Mouse (Mus musculus) forebrain, embryonic 12.5 days (tissue): ENCODE data around the gene Isx. TPM values are rescaled to one million over a fixed set of nuclear protein-coding genes. Genes with fewer than 3 reads are reported as not detected.
A peak's percentile ranks its signal among the peaks of the same experiment; 100 is the strongest.

Source experiments
- ATAC-seq: fragments of 200-750 bp; cut with Nextera tagmentation; 2 replicates; pipeline ENCODE4 v1.8.0; 2017; ENCODE audit warnings: moderate TSS enrichment; ENCODE audit not compliant: low FRiP score
- H3K27ac ChIP-seq: fragments of 300-500 bp; sonication (generic); 2 replicates; pipeline ENCODE4 v1.5.1; 2016; ENCODE audit warnings: mild to moderate bottlenecking
- H3K27me3 ChIP-seq: fragments of 300-500 bp; sonication (generic); 2 replicates; pipeline ENCODE4 v1.6.1; 2016; ENCODE audit warnings: mild to moderate bottlenecking
- H3K36me3 ChIP-seq: fragments of 300-500 bp; sonication (generic); replicated peaks from 2 replicates; pipeline ENCODE4 v1.6.1; 2016; ENCODE audit warnings: mild to moderate bottlenecking
- H3K4me1 ChIP-seq: fragments of 300-500 bp; sonication (generic); 2 replicates; pipeline ENCODE4 v1.6.1; 2016
- H3K4me2 ChIP-seq: fragments of 300-500 bp; sonication (generic); 2 replicates; pipeline ENCODE4 v1.6.1; 2016; ENCODE audit warnings: mild to moderate bottlenecking, moderate library complexity
- H3K4me3 ChIP-seq: fragments of 300-500 bp; sonication (generic); replicated peaks from 2 replicates; pipeline ENCODE4 v1.5.1; 2016; ENCODE audit warnings: mild to moderate bottlenecking
- H3K9ac ChIP-seq: fragments of 300-500 bp; sonication (generic); 2 replicates; pipeline ENCODE4 v1.6.1; 2016; ENCODE audit warnings: mild to moderate bottlenecking
- H3K9me3 ChIP-seq: fragments of 300-500 bp; sonication (generic); 2 replicates; pipeline ENCODE4 v1.6.1; 2016
- WGBS: fragments of 180-500 bp; shearing (Covaris S2); methylation state at CpG from one replicate; pipeline ENCODE4 v1.1.7; 2016; 5-methylcytosine and 5-hydroxymethylcytosine counted together
- polyA plus RNA-seq: library from polyadenylated mRNA; unstranded; fragments of >200 nt; fragmentation: Nextera tagmentation; extraction: Ambion mirVana; gene quantifications from 2 replicates; pipeline ENCODE4 v1.2.1, GENCODE M21; 2016

Isx gene
- polyA plus RNA-seq, 1 experiment from 2014 or later = not detected

DNA sequence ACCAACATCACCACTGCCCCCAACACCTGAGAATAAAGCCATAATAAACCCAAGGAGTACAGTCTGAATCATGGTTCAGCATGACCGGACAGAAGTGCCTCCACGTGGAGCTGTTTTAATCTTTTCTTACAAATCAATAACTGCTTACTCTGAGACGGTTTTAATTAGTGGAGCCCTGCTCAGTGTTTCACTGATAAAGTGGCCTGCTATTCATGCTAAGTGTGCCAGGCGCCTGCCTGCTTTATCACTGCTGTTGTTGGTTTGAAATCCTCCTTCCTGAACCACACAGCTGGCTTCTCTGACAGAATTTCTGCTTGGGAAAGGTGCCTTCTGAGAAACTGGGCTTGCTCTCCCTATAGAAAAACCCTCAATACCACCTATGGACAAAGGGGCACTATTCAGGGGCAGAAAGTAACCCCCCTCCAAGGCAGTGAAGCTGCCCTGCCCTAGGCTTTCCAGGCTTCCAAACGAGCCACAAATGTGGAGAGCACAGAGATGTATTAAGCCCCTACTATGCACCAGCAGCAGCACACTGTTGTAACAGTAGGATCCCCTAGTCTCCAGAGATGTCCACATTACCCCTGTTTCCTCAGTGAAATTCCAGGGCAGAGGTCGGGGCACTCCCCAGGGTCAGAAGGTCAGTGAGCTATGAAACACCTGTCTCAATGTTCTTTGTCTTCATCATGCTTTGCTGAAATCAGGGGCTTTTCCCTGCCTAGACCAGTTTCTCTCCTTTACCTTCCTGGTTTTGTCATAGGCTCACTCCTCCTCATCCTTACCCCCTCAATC, 30.3 kb downstream of the Isx start:
- H3K4me1 ChIP-seq = peaks cover 9% of the 10 kb centered on the region; the same call in 1 of the 2 replicates
- no peaks in the 10 kb centered on the region for H3K36me3 ChIP-seq
- 44% methylated on average over 6 of the region's 6 CpGs for WGBS
- no peak overlapping the region for H3K9ac ChIP-seq
- ATAC-seq = no peak
- H3K9me3 ChIP-seq = no peaks in the 10 kb centered on the region
- H3K27ac ChIP-seq = no peak overlapping the region
- H3K4me3 ChIP-seq = no peak overlapping the region
- H3K4me2 ChIP-seq = no peak overlapping the region
- H3K27me3 ChIP-seq = no peaks in the 10 kb centered on the region

- H3K9me3 ChIP-seq = no peaks in the 10 kb centered on the region
- 0 out of 2 replicates have a peak, but pooled peaks have one; percentile 70 for ATAC-seq
- H3K27me3 ChIP-seq = no peaks in the 10 kb centered on the region
- H3K4me3 ChIP-seq = no peak overlapping the region
- H3K4me1 ChIP-seq = peaks cover 9% of the 10 kb centered on the region; the same call in 1 of the 2 replicates
- no peak overlapping the region for H3K4me2 ChIP-seq
- H3K36me3 ChIP-seq = no peaks in the 10 kb centered on the region
- H3K27ac ChIP-seq = no peak overlapping the region
- no peak overlapping the region for H3K9ac ChIP-seq
- 4% methylated on average over 1 of the region's 1 CpGs for WGBS
Observed at GRCm38 (mm10) chr8:74906333-74906732, 33.4 kb downstream of the Isx start.

GRCm38 (mm10) chr8:74910708-74911107, 37.7 kb downstream of the Isx start:
- H3K27me3 ChIP-seq = no peaks in the 10 kb centered on the region
- WGBS = 96% methylated on average over 1 of the region's 1 CpGs
- no peak overlapping the region for H3K27ac ChIP-seq
- H3K4me2 ChIP-seq = no peak overlapping the region
- no peak for ATAC-seq
- H3K36me3 ChIP-seq = no peaks in the 10 kb centered on the region
- H3K9ac ChIP-seq = no peak overlapping the region
- peaks cover 8% of the 10 kb centered on the region; the same call in 1 of the 2 replicates for H3K4me1 ChIP-seq
- no peaks in the 10 kb centered on the region for H3K9me3 ChIP-seq
- H3K4me3 ChIP-seq = no peak overlapping the region

GRCm38 (mm10) chr8:74920691-74921421, 47.9 kb downstream of the Isx start:
- Histone ChIP-seq H3K36me3 (no peaks in the 10 kb centered on the region), H3K27ac (no peak overlapping the region), H3K9me3 (no peaks in the 10 kb centered on the region), H3K4me2 (no peak overlapping the region), H3K4me1 (no peaks in the 10 kb centered on the region), H3K4me3 (no peak overlapping the region), H3K27me3 (no peaks in the 10 kb centered on the region), H3K9ac (no peak overlapping the region)
- 87% methylated on average over 8 of the region's 8 CpGs for WGBS
- no peak for ATAC-seq

- Histone ChIP-seq H3K9ac (no peak overlapping the region), H3K9me3 (no peaks in the 10 kb centered on the region), H3K4me2 (no peak overlapping the region), H3K4me3 (no peak overlapping the region), H3K4me1 (no peaks in the 10 kb centered on the region), H3K27ac (no peak overlapping the region), H3K36me3 (no peaks in the 10 kb centered on the region), H3K27me3 (no peaks in the 10 kb centered on the region)
- 86% methylated on average over 4 of the region's 4 CpGs for WGBS
- no peak for ATAC-seq
Observed at GRCm38 (mm10) chr8:74921882-74922518, 49.0 kb downstream of the Isx start.

DNA sequence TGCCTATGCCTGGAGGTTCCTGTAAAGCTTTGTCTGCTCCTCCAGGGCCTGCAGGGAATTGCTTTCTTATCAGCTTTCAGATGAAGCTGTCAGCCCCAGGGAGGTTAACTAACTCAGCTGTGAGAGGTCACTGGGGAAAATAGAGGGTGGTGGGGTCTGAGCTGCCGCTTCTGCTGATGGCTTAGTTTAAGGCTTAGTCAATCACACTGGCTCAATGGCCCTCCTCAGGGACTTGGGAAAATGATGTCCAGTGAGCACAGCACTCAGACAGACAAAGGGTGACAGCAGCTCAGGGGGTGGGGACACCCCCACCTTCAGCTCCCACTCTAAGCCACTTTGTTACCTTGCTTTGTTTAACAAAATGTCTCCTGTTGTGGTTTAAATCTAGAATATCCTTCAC, 55.0 kb downstream of the Isx start:
- Histone ChIP-seq H3K36me3 (no peaks in the 10 kb centered on the region), H3K4me2 (no peak overlapping the region), H3K4me3 (no peak overlapping the region), H3K9ac (no peak overlapping the region), H3K27me3 (no peaks in the 10 kb centered on the region), H3K4me1 (0 out of 2 replicates have a peak, but pooled peaks cover 4% of the 10 kb centered on the region), H3K9me3 (no peaks in the 10 kb centered on the region), H3K27ac (no peak overlapping the region)
- no peak for ATAC-seq
- 24% methylated on average over 1 of the region's 1 CpGs for WGBS

DNA sequence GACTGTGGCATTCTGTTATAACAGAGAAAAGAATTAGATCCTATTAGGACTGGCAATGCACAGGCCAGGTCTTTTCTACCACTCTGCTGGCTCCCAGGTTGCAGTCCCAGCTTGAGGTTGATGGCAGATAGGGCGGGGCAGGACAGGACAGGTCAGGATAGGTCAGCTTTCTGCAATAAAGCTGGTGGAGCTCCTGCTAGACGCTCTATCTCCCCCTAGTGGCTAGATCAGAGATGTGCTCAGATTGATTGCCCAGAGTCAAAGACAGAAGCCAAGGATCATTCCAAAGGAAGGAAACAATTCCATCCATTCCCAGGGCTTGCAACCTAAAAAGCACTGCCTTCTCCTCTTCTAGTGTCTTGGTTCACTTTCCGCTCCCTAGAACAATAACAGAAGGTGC, 57.8 kb downstream of the Isx start:
- Histone ChIP-seq H3K9ac (no peak overlapping the region), H3K27ac (no peak overlapping the region), H3K4me1 (0 out of 2 replicates have a peak, but pooled peaks cover 4% of the 10 kb centered on the region), H3K9me3 (no peaks in the 10 kb centered on the region), H3K27me3 (no peaks in the 10 kb centered on the region), H3K4me2 (no peak overlapping the region), H3K36me3 (no peaks in the 10 kb centered on the region), H3K4me3 (no peak overlapping the region)
- 22% methylated on average over 3 of the region's 3 CpGs for WGBS
- no peak for ATAC-seq

DNA sequence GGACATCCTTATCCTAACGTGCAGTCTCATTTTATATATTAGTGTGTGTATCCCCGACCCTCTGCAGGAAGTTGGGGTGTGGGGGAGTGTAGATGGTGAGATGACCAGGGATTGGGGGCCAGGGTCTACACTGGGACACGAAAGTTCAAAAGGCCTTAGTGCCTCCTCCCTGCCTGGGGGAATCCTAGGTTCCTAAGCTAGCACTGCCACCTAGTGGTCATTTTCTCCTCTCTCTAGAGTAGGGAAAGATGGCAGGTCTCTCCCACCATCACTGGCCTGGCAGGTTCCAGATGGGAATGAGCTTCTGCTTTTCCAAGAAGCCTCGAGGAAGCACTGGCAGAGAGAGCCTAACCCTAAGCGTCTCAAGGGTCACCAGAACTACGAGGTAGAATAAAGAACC, 62.3 kb downstream of the Isx start:
- no peak overlapping the region for H3K4me3 ChIP-seq
- H3K4me1 ChIP-seq = no peaks in the 10 kb centered on the region
- WGBS = 24% methylated on average over 6 of the region's 6 CpGs
- H3K27ac ChIP-seq = no peak overlapping the region
- ATAC-seq = peak; percentile 88
- H3K27me3 ChIP-seq = no peaks in the 10 kb centered on the region
- no peaks in the 10 kb centered on the region for H3K9me3 ChIP-seq
- H3K9ac ChIP-seq = no peak overlapping the region
- H3K36me3 ChIP-seq = no peaks in the 10 kb centered on the region
- no peak overlapping the region for H3K4me2 ChIP-seq

DNA sequence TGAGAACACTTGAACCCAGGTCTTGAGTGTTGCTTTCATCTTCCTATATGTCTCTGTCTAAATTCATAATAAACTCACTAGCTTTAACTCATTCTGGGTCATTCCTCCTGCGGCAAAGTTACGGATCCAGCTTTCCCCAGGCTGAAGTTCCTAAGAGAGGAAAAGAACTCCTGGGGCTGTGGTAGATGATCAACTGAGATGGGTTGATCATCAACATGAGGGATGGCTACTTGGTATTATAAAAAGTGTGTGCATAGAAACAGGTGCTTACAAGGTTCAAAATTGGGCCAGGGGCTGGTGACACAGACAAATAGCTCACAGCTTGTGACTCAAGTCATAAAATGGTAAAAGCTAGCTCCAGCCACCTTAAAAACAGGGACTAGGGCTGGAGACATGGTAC, 63.7 kb downstream of the Isx start:
- ATAC-seq = no peak
- Histone ChIP-seq H3K9ac (no peak overlapping the region), H3K9me3 (no peaks in the 10 kb centered on the region), H3K4me2 (no peak overlapping the region), H3K27ac (no peak overlapping the region), H3K4me1 (no peaks in the 10 kb centered on the region), H3K4me3 (no peak overlapping the region), H3K36me3 (no peaks in the 10 kb centered on the region), H3K27me3 (no peaks in the 10 kb centered on the region)
- 94% methylated on average over 2 of the region's 2 CpGs for WGBS

- no peak overlapping the region for H3K27ac ChIP-seq
- H3K9me3 ChIP-seq = no peaks in the 10 kb centered on the region
- 85% methylated on average over 3 of the region's 3 CpGs for WGBS
- no peak for ATAC-seq
- no peak overlapping the region for H3K4me2 ChIP-seq
- no peak overlapping the region for H3K4me3 ChIP-seq
- no peak overlapping the region for H3K9ac ChIP-seq
- H3K36me3 ChIP-seq = no peaks in the 10 kb centered on the region
- H3K27me3 ChIP-seq = no peaks in the 10 kb centered on the region
- H3K4me1 ChIP-seq = no peaks in the 10 kb centered on the region
Observed at GRCm38 (mm10) chr8:74942056-74942455, 69.1 kb downstream of the Isx start.
